Mouse (Mus musculus): Measurements from ENCODE around the gene Gdf3. TPM values are rescaled to one million over a fixed set of nuclear protein-coding genes. Genes with fewer than 3 reads are reported as not detected.

The Gdf3 gene
- total RNA-seq, 1 experiment: 155 TPM

GRCm38 (mm10) chr6:122556959-122557561, 52.8 kb downstream of the Gdf3 start:
- H3K27ac ChIP-seq (ENCODE audit: insufficient read depth, low read depth, low read length, poor library complexity, severe bottlenecking): no peak overlapping the region
- no peak overlapping the region for H3K4me3 ChIP-seq (ENCODE audit: insufficient read depth in 1 of 2, low read depth in 1 of 2, low read length in 2 of 2, poor library complexity in 1 of 2, severe bottlenecking in 1 of 2)
- in situ Hi-C loops (cut with MboI; ENCODE audit: low sequenced_read_pairs in 2 of 2, unreplicated experiment in 2 of 2): no loop called here
- H3K36me3 ChIP-seq (ENCODE audit: control insufficient read depth, insufficient read depth, low read length, poor library complexity, severe bottlenecking): no peaks in the 10 kb centered on the region
- H3K9me3 ChIP-seq (ENCODE audit: control insufficient read depth, insufficient read depth, low read depth, low read length): no peaks in the 10 kb centered on the region
- no peak overlapping the region for H3K9ac ChIP-seq (ENCODE audit: insufficient read depth, low read depth, low read length, poor library complexity, severe bottlenecking)
- no peak for DNase-seq (ENCODE audit: low read depth, low spot score)
- TF ChIP-seq ZNF384 (IDR thresholded peaks at IDR 0.05; ENCODE audit: low read depth, low read length) (peak; percentile 98), CHD2 (IDR thresholded peaks at IDR 0.05; ENCODE audit: low read depth, low read length) (no peak), MAFK (IDR thresholded peaks at IDR 0.05; ENCODE audit: insufficient read depth, low read depth, low read length) (0 out of 2 replicates have a peak, but pooled peaks have one; percentile 21), ZC3H11A (IDR thresholded peaks at IDR 0.05; ENCODE audit: borderline replicate concordance, low read depth, low read length) (0 out of 2 replicates have a peak, but pooled peaks have one; percentile 26), HCFC1 (IDR thresholded peaks at IDR 0.05; ENCODE audit: borderline replicate concordance, insufficient read depth, low read length) (no peak)
- peaks cover 0 to 4% of the 10 kb centered on the region in 2 experiments; a peak in 1 of 4 replicates for H3K4me1 ChIP-seq (ENCODE audit: control insufficient read depth in 2 of 2, insufficient read depth in 2 of 2, low read length in 2 of 2, poor library complexity in 1 of 2)

Other genes starting within 250 kb of the Gdf3 start
- 36.3 and 54.4 TPM in 2 replicates for gene Rimklb, start 111.3 kb downstream of the Gdf3 start, total RNA-seq (2012; rRNA removed)
- 7.1 and 8.7 TPM in 2 replicates for gene Mfap5, start 104.2 kb downstream of the Gdf3 start, total RNA-seq (2012; rRNA removed)
- gene Aicda, start 56.3 kb downstream of the Gdf3 start, total RNA-seq (2012; rRNA removed): 0.32 and 0.76 TPM in 2 replicates
- 5.9 and 8.8 TPM in 2 replicates for gene Apobec1, start 7.6 kb downstream of the Gdf3 start, total RNA-seq (2012; rRNA removed)
- gene Dppa3, start 16.3 kb upstream of the Gdf3 start, total RNA-seq (2012; rRNA removed): 19.2 and 19.6 TPM in 2 replicates
- 89.3 and 138 TPM in 2 replicates for gene Nanog, start 97.4 kb upstream of the Gdf3 start, total RNA-seq (2012; rRNA removed)
- gene Slc2a3, start 191.6 kb upstream of the Gdf3 start, total RNA-seq (2012; rRNA removed): 890 and 1,987 TPM in 2 replicates
- 1.3 and 1.7 TPM in 2 replicates for gene Foxj2, start 209.8 kb upstream of the Gdf3 start, total RNA-seq (2012; rRNA removed)
- 0.22 TPM in 1 of 2 replicates, not detected in the other for gene C3ar1, start 246.1 kb upstream of the Gdf3 start, total RNA-seq (2012; rRNA removed)

Measured in ES-E14 (cell line).